Mouse (Mus musculus): ENCODE results near the gene Fgfr2. TPM values are rescaled to one million over a fixed set of nuclear protein-coding genes. Genes with fewer than 3 reads are reported as not detected.
A peak's percentile ranks its signal among the peaks of the same experiment; 100 is the strongest.

The Fgfr2 gene
- polyA plus RNA-seq, 1 experiment from 2014 or later = 47.9 TPM

DNA sequence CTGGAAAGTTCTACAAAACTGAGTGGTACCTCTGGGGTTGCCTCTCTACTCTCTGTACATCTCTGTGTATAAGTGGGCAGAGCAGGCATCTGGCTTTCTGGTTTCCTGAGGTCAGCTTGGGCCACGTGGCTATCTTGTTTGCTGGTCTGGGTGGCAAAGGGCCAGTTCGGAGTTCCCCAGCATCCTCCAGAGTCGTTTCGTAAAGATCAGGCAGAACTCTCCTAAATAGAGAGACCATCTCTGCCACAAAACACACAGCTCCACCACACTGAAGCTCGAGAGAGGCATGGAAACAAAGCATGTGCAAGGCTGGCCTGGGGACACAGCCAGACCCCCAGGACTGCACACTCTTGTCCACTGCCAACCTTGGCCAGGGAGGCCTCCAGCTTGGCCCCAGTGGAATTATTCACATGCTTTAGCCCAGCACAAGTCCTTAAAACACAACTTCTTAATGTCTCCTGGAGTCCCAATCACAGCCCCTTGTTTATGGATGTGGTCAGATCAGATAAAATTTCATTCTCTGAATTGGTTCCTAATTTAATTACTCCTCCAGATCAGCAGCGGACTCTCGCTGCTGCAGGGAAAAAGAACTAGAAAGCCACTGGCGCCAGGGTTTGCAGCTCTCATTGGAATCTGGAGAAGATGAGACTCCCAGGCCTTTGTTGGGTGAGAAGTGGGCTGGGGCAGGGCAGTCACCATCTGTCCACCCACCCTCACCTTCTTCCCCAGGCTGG lies 820.5 kb downstream of the Fgfr2 start:
- Histone ChIP-seq H3K4me3 (no peak overlapping the region), H3K9me3 (replicated peaks) (no peaks in the 10 kb centered on the region), H3K27me3 (no peaks in the 10 kb centered on the region), H3K9ac (no peak overlapping the region), H3K4me2 (no peak overlapping the region), H3K27ac (no peak overlapping the region), H3K36me3 (ENCODE audit: poor library complexity, severe bottlenecking) (no peaks in the 10 kb centered on the region), H3K4me1 (peaks cover 18% of the 10 kb centered on the region)
- ATAC-seq = no peak
- WGBS = 88% methylated on average over 8 of the region's 8 CpGs

DNA sequence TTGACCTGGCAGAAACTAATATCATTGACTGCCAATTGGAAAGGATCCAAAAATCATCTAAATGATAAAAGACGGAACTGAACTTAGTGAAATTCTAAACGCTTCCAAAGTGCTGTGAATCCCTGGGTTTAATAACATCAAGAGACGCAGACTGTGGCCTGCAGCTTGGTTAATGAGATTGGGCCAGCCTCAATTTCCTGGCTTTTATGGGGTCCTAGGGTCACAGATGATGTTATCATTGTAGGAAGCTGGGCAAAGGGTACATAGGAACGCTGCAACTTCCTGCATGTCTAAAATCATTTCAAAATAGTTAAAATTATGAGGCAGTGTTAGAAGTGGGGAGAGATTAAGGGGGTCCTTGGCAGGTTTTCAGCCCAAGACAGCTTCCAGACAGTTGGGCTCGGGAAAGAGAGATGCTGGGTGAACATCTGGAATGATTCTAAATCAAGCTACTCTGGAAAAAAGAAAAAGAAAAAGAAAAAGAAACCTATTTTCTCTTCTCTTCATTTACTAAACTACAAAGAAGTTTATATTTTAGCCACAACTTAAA lies 823.4 kb downstream of the Fgfr2 start:
- Histone ChIP-seq H3K27me3 (no peaks in the 10 kb centered on the region), H3K4me2 (no peak overlapping the region), H3K9ac (no peak overlapping the region), H3K36me3 (ENCODE audit: poor library complexity, severe bottlenecking) (no peaks in the 10 kb centered on the region), H3K27ac (no peak overlapping the region), H3K9me3 (replicated peaks) (no peaks in the 10 kb centered on the region), H3K4me3 (no peak overlapping the region), H3K4me1 (peaks cover 7% of the 10 kb centered on the region)
- 77% methylated on average over 5 of the region's 5 CpGs for WGBS
- no peak for ATAC-seq

DNA sequence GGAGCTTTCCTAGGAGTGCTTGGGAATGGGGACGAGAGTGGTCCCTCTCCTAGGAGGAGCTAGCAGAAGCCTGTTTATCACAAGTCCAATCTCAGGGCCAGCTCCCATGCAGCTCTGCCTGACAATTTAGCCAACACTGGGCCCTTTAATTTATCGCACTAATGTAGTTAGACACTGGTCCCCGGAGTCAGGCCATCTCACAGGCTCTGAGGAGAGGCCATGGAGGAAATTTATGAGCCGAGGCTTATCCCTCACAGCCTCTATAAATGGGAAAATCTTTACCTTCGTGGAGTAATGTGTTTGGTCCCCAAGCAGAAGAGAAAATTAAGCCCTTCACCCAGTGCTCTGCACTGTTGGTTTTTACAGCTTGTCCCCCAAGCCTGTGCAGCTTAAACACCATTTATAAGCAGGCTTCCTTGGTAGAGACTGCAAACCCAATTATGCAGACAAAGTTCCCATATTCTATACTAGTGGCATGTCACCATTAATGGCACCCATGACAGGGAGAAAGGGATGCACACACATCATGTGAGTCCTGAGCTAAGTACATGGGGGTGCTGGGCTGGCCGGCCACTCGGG lies 824.6 kb downstream of the Fgfr2 start:
- Histone ChIP-seq H3K4me3 (no peak overlapping the region), H3K27me3 (no peaks in the 10 kb centered on the region), H3K4me1 (peaks cover 3% of the 10 kb centered on the region; the same call in 1 of the 2 replicates), H3K4me2 (no peak overlapping the region), H3K9ac (no peak overlapping the region), H3K9me3 (replicated peaks) (no peaks in the 10 kb centered on the region), H3K36me3 (ENCODE audit: poor library complexity, severe bottlenecking) (no peaks in the 10 kb centered on the region), H3K27ac (no peak overlapping the region)
- 91% methylated on average over 7 of the region's 7 CpGs for WGBS
- ATAC-seq = no peak

DNA sequence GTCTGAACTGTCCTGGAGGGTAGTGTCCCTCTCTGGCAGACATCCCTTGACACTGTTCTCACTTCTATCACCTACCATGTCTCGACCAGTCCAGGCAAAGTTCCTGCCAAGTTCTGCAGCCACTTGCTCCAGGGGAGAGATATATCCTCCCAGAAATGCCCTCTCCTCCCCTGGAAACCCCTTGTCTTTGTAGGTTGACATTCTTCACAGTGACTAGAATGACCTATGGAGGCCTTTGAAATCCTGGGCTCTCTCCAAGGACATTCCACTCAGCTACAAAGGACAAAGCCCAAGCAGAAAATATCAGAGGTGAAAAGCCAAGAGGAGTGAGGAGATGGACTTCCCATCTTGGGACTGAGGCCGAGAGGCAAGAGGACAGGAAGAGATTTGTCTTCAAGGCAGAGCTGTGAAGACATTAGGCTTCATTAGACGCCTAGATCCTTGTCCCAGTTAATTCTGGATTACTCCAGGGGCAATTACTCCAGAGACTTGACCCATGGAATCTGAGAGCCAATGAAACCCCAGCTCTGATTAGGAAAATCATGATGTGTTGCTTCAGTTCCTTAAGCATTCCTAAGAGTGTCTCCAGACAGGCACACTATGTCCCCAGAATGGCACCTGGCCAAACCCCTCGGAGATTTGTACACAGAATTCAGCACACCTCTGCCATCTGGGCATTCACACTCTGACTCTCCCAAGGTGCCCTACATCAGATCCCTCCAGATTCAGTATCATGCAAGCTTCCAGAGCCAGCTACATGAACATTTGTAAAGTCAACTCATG lies 826.3 kb downstream of the Fgfr2 start:
- Histone ChIP-seq H3K4me2 (no peak overlapping the region), H3K4me3 (no peak overlapping the region), H3K4me1 (no peaks in the 10 kb centered on the region), H3K9me3 (replicated peaks) (no peaks in the 10 kb centered on the region), H3K9ac (no peak overlapping the region), H3K27me3 (no peaks in the 10 kb centered on the region), H3K27ac (no peak overlapping the region), H3K36me3 (ENCODE audit: poor library complexity, severe bottlenecking) (no peaks in the 10 kb centered on the region)
- WGBS = 82% methylated on average over 4 of the region's 4 CpGs
- no peak for ATAC-seq

DNA sequence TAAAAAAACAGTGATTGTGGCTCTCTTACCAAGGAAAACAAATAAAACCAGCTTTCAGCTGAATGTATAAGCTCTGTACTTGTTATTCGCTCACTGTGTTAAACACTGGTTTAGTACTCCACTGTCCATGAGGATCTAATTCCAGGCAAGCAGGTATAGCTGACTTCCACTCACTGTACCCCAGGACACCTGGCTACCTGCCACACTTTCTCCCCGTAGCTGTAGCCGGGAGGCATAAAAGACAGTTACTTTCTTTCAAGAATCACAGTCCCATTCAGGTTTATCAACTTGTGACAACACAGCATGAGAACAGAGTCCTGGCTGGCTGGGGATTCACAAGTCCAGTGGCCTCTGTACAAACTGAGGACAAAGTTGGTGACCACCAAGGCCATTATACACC lies 827.0 kb downstream of the Fgfr2 start:
- Histone ChIP-seq H3K36me3 (ENCODE audit: poor library complexity, severe bottlenecking) (no peaks in the 10 kb centered on the region), H3K27me3 (no peaks in the 10 kb centered on the region), H3K4me3 (no peak overlapping the region), H3K9me3 (replicated peaks) (no peaks in the 10 kb centered on the region), H3K4me1 (no peaks in the 10 kb centered on the region), H3K27ac (no peak overlapping the region), H3K4me2 (no peak overlapping the region), H3K9ac (no peak overlapping the region)
- no peak for ATAC-seq
- 81% methylated on average over 3 of the region's 3 CpGs for WGBS

DNA sequence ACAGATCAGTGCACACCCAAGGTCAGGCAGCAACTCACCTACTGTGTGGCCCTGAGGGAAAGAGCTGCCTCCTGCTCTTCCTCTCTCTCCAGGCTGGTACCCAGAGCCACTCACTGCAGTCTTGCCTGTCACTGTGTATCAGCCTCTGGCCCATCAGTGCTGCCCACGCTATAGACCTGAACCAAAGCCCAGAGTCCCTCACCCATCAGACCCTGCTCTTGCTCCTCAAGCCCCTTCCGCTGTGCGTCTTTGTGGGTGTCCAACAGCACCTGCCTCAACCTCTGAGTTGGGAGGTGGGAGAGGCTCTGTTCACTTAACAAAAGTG lies 835.8 kb downstream of the Fgfr2 start:
- ATAC-seq = no peak
- no peak overlapping the region for H3K4me2 ChIP-seq
- no peak overlapping the region for H3K4me3 ChIP-seq
- H3K27me3 ChIP-seq = no peaks in the 10 kb centered on the region
- peaks cover 78% of the 10 kb centered on the region for H3K4me1 ChIP-seq
- H3K9ac ChIP-seq = no peak overlapping the region
- H3K9me3 ChIP-seq (replicated peaks) = no peaks in the 10 kb centered on the region
- 0 out of 2 replicates have a peak overlapping the region, but pooled peaks have one; percentile 61 for H3K27ac ChIP-seq
- WGBS = 78% methylated on average over 3 of the region's 3 CpGs
- no peaks in the 10 kb centered on the region for H3K36me3 ChIP-seq (ENCODE audit: poor library complexity, severe bottlenecking)

DNA sequence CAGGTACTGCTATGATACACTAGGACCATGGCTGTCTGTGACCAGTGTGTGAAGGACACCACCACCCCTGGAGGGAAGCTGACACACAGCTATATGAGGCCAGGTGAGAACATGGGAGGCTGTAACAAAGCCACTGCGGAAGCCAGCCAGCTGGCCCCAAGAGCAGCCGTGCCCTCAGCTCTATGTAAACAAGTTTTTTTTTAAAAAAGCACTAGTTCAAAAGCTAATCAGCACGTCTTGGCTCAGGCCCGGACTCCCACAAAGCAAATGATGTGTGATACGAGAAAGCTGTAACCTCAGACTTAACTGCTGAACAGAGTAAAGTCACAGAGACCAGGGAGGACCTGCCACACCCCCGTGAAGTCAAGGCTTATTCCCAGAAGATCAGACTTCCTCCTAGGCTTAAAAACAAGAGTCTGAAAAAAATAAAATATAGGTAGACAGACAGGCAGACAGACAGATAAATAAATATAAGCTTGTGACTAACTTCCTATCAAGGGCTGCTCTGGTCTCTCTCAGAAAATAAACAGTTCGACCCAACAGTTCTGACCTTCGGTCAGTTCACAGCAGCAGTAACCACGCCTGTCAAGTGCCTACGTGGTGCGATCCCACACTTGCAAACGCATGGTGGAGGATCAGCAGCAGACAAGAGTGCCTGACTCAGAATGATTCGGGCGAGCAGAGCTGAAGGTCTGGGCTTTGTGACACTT lies 836.4 kb downstream of the Fgfr2 start:
- Histone ChIP-seq H3K9me3 (replicated peaks) (no peaks in the 10 kb centered on the region), H3K4me2 (no peak overlapping the region), H3K4me1 (peaks cover 83% of the 10 kb centered on the region), H3K4me3 (no peak overlapping the region), H3K9ac (no peak overlapping the region), H3K27ac (peak overlapping the region; percentile 61), H3K36me3 (ENCODE audit: poor library complexity, severe bottlenecking) (no peaks in the 10 kb centered on the region), H3K27me3 (no peaks in the 10 kb centered on the region)
- WGBS = 55% methylated on average over 14 of the region's 14 CpGs
- ATAC-seq = no peak

DNA sequence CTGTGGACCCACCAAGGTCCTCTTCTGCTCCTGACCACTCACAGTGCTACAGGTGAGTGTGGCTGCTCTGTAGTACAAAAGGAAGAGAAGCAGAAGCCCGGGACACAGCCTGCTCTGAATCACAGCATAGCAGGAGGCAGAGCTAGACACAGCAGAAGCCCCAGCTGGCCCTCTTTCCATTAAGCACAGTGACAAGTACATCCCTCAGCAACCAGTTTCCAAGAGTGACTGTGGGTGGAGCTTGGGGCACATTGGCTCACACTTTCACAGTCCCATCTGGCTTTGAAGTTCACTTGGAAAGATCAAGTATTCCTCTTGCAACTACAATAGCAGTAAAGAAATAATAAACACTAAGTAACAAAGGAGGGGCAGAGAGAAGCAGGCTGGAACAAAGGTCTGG lies 838.4 kb downstream of the Fgfr2 start:
- Histone ChIP-seq H3K36me3 (ENCODE audit: poor library complexity, severe bottlenecking) (no peaks in the 10 kb centered on the region), H3K9ac (no peak overlapping the region), H3K9me3 (replicated peaks) (no peaks in the 10 kb centered on the region), H3K4me2 (no peak overlapping the region), H3K27me3 (no peaks in the 10 kb centered on the region), H3K27ac (peak overlapping the region; percentile 94), H3K4me1 (peaks cover 91% of the 10 kb centered on the region), H3K4me3 (no peak overlapping the region)
- peak; percentile 75 for ATAC-seq
- WGBS = 6% methylated on average over 1 of the region's 1 CpGs

DNA sequence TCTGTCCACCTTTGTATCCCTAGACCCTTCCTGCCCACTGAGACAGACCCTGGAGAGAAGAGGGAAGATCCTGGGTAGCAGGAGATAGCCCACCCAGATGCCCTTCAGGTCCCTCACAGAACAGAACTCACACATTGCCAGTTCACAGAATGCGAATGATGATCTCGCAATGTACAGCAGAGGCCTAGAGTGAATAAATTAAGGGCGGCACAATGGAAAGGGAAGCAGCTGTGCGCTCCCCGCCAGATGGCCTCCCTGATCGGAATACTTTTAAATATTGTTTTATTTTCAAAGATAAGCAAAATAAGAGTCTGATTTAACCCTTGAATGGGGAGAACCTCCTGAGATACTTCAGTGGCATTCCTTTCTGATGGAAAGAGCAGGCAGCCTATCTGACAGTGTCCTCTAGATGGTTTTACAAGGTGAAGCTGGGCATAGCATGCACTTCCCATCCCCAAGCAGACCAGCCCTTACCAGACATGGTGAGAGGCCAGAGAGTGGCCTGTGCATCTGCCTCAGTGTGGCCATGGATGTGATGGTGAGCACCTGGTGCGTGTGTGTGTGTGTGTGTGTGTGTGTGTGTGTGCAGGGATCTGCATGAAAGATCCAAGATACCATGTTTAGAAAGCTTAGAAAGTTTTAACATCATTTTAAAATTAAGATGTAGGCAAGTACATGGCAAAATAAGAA lies 839.0 kb downstream of the Fgfr2 start:
- peak overlapping the region; percentile 94 for H3K27ac ChIP-seq
- no peaks in the 10 kb centered on the region for H3K36me3 ChIP-seq (ENCODE audit: poor library complexity, severe bottlenecking)
- H3K27me3 ChIP-seq = no peaks in the 10 kb centered on the region
- 0 out of 2 replicates have a peak overlapping the region, but pooled peaks have one; percentile 27 for H3K9ac ChIP-seq
- peaks cover 85% of the 10 kb centered on the region for H3K4me1 ChIP-seq
- no peaks in the 10 kb centered on the region for H3K9me3 ChIP-seq (replicated peaks)
- no peak overlapping the region for H3K4me2 ChIP-seq
- 31% methylated on average over 7 of the region's 7 CpGs for WGBS
- no peak overlapping the region for H3K4me3 ChIP-seq
- peak; percentile 73 for ATAC-seq

DNA sequence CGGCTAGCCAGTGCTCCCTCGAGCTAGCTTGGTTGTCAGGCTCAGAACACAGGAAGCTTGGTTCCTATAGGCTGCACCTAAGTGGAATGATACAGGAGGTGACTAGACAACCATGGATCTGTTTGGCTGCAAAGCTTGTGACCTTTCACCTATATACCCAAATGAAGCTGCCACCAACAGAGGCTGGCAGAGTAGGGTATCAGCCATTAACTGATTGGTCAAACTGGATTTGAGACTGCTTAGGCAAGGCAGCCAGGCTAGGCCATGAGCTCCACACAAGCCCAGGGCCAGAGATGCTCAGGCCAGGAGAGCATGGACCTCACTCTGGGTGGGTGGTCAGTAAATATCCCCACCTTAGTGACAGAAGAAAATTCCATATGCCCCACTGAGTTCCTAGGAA lies 840.6 kb downstream of the Fgfr2 start:
- 93% methylated on average over 2 of the region's 2 CpGs for WGBS
- no peak for ATAC-seq
- Histone ChIP-seq H3K4me2 (no peak overlapping the region), H3K9ac (no peak overlapping the region), H3K4me3 (no peak overlapping the region), H3K27me3 (no peaks in the 10 kb centered on the region), H3K4me1 (peaks cover 69% of the 10 kb centered on the region), H3K36me3 (ENCODE audit: poor library complexity, severe bottlenecking) (no peaks in the 10 kb centered on the region), H3K27ac (peak overlapping the region; percentile 78), H3K9me3 (replicated peaks) (no peaks in the 10 kb centered on the region)

DNA sequence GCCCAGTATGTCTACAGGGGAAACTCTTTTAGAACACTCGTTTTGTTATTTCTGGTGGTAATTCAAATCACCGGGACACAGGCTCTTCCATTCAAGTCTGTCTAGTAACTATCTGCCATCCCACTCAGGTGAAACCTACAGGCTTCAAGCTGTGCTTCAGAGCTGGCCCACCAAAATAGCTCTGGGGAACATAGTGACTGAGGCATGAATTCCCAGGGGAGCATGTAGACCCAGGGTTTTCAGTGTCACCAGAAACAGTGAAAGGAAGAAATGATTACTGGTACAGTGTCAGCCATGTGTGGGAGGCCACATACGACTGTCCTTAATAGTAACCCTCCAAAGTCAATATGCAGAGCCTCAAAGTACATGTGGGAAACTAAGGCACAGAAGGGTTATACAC lies 841.0 kb downstream of the Fgfr2 start:
- no peaks in the 10 kb centered on the region for H3K27me3 ChIP-seq
- ATAC-seq = no peak
- no peaks in the 10 kb centered on the region for H3K9me3 ChIP-seq (replicated peaks)
- no peaks in the 10 kb centered on the region for H3K36me3 ChIP-seq (ENCODE audit: poor library complexity, severe bottlenecking)
- no peak overlapping the region for H3K9ac ChIP-seq
- peak overlapping the region; percentile 78 for H3K27ac ChIP-seq
- no peak overlapping the region for H3K4me3 ChIP-seq
- WGBS = 79% methylated on average over 3 of the region's 3 CpGs
- no peak overlapping the region for H3K4me2 ChIP-seq
- peaks cover 70% of the 10 kb centered on the region for H3K4me1 ChIP-seq

All from forebrain, embryonic 13.5 days (tissue).